Mouse (Mus musculus) limb, embryonic 15.5 days (tissue): Measurements from ENCODE around the gene Sdc1. TPM values are rescaled to one million over a fixed set of nuclear protein-coding genes. Genes with fewer than 3 reads are reported as not detected.

ENCODE experiments used
- ATAC-seq: fragments of 200-750 bp; cut with Nextera tagmentation; 2 replicates; pipeline ENCODE4 v1.8.0; 2017; ENCODE audit warnings: low read depth, moderate TSS enrichment; ENCODE audit not compliant: insufficient number of reproducible peaks, low FRiP score, low TSS enrichment
- H3K27ac ChIP-seq: fragments of 300-500 bp; sonication (generic); 2 replicates; pipeline ENCODE4 v1.5.1; 2015; ENCODE audit warnings: moderate library complexity, mild to moderate bottlenecking, inconsistent platforms
- H3K27me3 ChIP-seq: fragments of 300-500 bp; sonication (generic); 2 replicates; pipeline ENCODE4 v1.6.1; 2015; ENCODE audit warnings: inconsistent platforms
- H3K36me3 ChIP-seq: fragments of 300-500 bp; sonication (generic); 2 replicates; pipeline ENCODE4 v1.6.1; 2015; ENCODE audit warnings: inconsistent platforms
- H3K4me1 ChIP-seq: fragments of 300-500 bp; sonication (generic); 2 replicates; pipeline ENCODE4 v1.6.1; 2015; ENCODE audit warnings: inconsistent platforms
- H3K4me2 ChIP-seq: fragments of 300-500 bp; sonication (generic); 2 replicates; pipeline ENCODE4 v1.6.1; 2015; ENCODE audit warnings: mild to moderate bottlenecking, inconsistent platforms
- H3K4me3 ChIP-seq: fragments of 300-500 bp; sonication (generic); 2 replicates; pipeline ENCODE4 v1.5.1; 2015; ENCODE audit warnings: mild to moderate bottlenecking, inconsistent platforms
- H3K9ac ChIP-seq: fragments of 300-500 bp; sonication (generic); 2 replicates; pipeline ENCODE4 v1.6.1; 2015; ENCODE audit warnings: inconsistent platforms
- H3K9me3 ChIP-seq: fragments of 300-500 bp; sonication (generic); 2 replicates; pipeline ENCODE4 v1.6.1; 2016; ENCODE audit warnings: inconsistent platforms
- WGBS: fragments of 180-500 bp; shearing (Covaris S2); methylation state at CpG from one replicate; pipeline ENCODE4 v1.1.7; 2015; 5-methylcytosine and 5-hydroxymethylcytosine counted together
- polyA plus RNA-seq: library from polyadenylated mRNA; unstranded; fragments of >200 nt; fragmentation: Nextera tagmentation; extraction: Ambion mirVana; gene quantifications from 2 replicates; pipeline ENCODE4 v1.2.1, GENCODE M21; 2015

Gene Sdc1
- polyA plus RNA-seq, 1 experiment from 2014 or later, result 309 TPM

DNA sequence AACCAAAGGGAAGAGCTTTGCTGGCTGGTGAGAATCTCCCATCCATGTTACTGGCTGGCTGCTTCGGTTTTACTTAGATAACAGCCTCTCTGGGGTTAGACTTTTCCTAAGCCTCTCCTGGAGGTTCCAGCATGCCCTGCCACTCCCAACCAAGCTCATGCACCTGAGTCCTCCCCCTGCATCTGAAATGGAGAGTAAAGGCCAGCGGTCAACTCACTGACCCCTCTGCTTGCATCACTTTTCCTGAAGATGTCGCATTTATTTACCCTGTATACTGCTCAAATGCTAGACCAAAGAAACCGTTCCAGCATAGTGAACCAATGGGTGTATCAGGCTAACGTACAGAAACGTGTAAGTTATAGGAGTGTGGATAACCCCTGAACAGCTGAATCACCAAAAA, 38.5 kb downstream of the Sdc1 start:
- peaks cover 27% of the 10 kb centered on the region for H3K4me1 ChIP-seq
- H3K9me3 ChIP-seq, result no peaks in the 10 kb centered on the region
- no peaks in the 10 kb centered on the region for H3K27me3 ChIP-seq
- H3K4me2 ChIP-seq, result no peak overlapping the region
- ATAC-seq, result no peak
- no peak overlapping the region for H3K4me3 ChIP-seq
- H3K36me3 ChIP-seq, result no peaks in the 10 kb centered on the region
- no peak overlapping the region for H3K27ac ChIP-seq
- no peak overlapping the region for H3K9ac ChIP-seq
- 84% methylated on average over 6 of the region's 6 CpGs for WGBS

DNA sequence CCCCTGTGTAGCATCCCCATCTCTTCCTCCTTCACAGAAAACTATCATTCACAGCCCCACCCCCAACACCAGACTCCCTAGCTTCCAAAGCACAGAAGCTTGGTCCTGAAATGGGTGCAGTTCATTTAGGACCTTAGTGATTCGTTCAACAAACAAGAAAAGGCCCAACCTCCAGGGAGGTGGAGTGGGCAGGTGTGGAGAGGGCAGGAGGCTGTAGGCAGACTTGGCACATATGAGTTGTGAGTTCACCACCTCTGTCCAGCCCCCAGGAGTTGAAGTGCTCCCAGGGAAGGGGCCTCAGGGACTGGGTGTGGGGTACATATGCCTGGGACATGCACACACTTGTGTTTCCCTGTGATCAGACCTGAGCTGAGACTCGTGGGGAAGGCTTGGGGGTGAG, 39.8 kb downstream of the Sdc1 start:
- Histone ChIP-seq H3K27ac (no peak overlapping the region), H3K4me1 (peaks cover 15% of the 10 kb centered on the region), H3K9ac (no peak overlapping the region), H3K4me3 (no peak overlapping the region), H3K9me3 (no peaks in the 10 kb centered on the region), H3K27me3 (no peaks in the 10 kb centered on the region), H3K36me3 (no peaks in the 10 kb centered on the region), H3K4me2 (no peak overlapping the region)
- no peak for ATAC-seq
- 54% methylated on average over 2 of the region's 2 CpGs for WGBS

DNA sequence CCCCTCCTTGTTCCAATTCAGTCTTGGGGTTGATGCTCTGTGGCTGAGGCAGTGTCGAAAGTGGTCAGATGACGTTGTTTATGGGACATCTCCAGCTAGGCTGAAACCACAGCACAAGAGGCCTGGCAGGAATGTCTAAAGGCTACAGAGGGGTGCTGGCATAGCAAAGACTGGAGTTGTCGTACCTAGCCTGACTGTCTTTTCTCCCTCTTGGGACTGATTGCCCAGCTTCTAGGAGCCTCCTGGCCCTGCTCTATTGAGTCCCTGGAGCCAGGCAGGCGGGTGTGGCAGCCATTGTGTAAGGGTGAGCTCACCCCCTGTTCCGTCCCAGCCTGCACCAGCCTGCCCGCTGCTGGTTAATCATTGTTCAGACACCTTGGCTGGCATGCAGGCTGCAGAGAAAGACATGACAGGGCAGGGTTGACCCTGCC, 40.3 kb downstream of the Sdc1 start:
- H3K4me3 ChIP-seq, result no peak overlapping the region
- no peaks in the 10 kb centered on the region for H3K27me3 ChIP-seq
- H3K9ac ChIP-seq, result no peak overlapping the region
- H3K36me3 ChIP-seq, result no peaks in the 10 kb centered on the region
- H3K27ac ChIP-seq, result no peak overlapping the region
- no peak for ATAC-seq
- WGBS, result 53% methylated on average over 6 of the region's 6 CpGs
- no peaks in the 10 kb centered on the region for H3K9me3 ChIP-seq
- H3K4me2 ChIP-seq, result no peak overlapping the region
- H3K4me1 ChIP-seq, result peaks cover 15% of the 10 kb centered on the region

DNA sequence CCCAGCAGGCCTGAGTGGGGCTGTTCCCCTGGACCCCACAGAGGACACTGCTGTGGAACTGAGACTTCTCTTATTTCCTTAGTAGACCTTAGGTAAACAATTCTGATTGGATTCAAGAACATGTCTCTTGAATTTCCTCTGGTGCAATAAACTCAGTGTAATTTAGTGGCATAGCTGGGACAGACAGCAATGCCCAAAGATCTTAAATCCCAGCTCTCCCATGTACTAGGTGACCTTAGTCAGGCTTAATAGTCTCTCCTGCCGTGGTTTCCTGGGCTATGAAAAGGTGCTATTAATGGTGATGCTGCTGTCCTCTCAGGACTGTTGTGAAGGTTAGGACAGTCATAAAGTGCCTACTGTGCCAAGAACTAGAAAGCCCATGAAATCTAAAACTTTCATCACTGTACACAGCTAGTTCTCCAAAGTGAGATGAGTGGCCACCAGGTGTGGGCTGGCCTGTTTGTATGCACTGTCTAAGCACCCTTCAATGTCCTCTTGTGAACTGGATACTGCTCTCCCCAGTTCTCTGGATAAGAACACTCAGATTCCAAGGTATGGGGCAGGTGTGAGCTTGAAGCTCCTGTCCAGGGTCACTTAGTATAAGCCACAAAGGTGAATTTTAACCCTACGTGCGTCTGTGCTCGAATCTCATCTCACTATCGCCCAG, 40.9 kb downstream of the Sdc1 start:
- 70% methylated on average over 5 of the region's 5 CpGs for WGBS

DNA sequence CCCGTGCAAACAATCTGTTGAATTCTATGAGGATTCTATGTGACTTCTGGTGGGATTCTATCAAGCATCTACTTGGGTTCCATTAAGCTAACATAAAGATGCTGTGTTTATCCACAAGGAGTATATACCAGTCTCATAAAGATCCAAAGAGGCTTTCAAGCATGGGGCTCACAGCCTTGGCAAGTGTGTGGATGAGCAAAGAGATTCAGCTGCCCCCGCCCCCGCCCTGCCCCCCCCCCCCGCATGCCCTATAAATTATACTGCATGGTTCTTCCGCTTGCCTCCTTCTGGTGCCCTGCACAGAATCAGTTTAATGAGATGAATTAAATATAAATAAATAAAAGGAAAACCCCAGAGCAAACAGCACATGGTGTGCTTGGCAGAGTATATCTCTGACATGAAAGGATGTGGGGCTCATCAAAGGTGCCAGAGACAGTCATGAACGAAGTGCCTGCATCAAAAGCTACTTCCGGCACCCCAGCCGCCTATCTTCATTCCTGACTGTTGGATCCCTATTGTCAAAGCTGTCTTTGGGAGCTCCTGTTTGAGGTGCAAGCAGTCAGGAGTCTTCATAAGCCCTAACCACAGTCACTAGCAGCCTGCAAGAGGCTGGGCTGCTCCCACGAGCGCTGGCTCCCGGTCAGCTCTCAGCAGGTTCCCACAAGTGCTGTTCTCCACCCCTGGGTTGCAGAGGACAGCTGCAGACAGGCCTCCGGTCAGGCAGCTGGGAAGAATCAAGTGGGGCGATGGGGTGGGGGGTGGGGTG, 46.5 kb downstream of the Sdc1 start:
- H3K4me1 ChIP-seq, result peaks cover 6% of the 10 kb centered on the region
- no peaks in the 10 kb centered on the region for H3K9me3 ChIP-seq
- no peak overlapping the region for H3K4me3 ChIP-seq
- ATAC-seq, result peak; percentile 71; the same call in 1 of the 2 replicates
- no peak overlapping the region for H3K9ac ChIP-seq
- peak overlapping the region; percentile 69; the same call in 1 of the 2 replicates for H3K27ac ChIP-seq
- WGBS, result 21% methylated on average over 13 of the region's 13 CpGs
- no peaks in the 10 kb centered on the region for H3K36me3 ChIP-seq
- no peak overlapping the region for H3K4me2 ChIP-seq
- H3K27me3 ChIP-seq, result no peaks in the 10 kb centered on the region

More for the DNA sequence above, 40.9 kb downstream of the Sdc1 start:
- H3K36me3 ChIP-seq, result no peaks in the 10 kb centered on the region
- H3K9me3 ChIP-seq, result no peaks in the 10 kb centered on the region
- no peak for ATAC-seq
- no peaks in the 10 kb centered on the region for H3K27me3 ChIP-seq
- H3K9ac ChIP-seq, result no peak overlapping the region
- H3K4me3 ChIP-seq, result no peak overlapping the region
- H3K4me2 ChIP-seq, result no peak overlapping the region
- no peak overlapping the region for H3K27ac ChIP-seq
- peaks cover 15% of the 10 kb centered on the region for H3K4me1 ChIP-seq

DNA sequence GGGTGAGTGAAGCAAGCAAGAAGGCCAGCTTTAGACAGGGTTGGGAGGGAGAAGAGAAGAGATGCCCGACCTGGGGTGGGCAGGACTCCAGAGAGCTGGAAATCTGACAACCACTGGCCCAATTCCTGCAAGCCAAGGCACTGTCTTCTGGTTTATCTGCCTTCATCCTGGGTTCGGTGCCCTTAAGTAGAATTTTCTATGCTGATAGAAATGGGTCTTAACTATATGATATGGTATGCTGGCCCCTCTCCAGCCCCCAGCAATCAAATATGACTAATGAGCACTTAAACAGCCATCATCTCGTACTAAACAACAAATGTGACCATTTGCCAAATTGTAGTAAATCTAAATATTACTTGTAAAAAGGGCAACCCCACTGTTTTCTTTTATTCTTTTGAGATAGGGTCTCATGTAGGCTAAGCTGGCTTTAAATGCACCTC, 47.1 kb downstream of the Sdc1 start:
- no peak overlapping the region for H3K27ac ChIP-seq
- no peaks in the 10 kb centered on the region for H3K9me3 ChIP-seq
- no peak overlapping the region for H3K4me3 ChIP-seq
- H3K36me3 ChIP-seq, result no peaks in the 10 kb centered on the region
- no peaks in the 10 kb centered on the region for H3K27me3 ChIP-seq
- no peak overlapping the region for H3K9ac ChIP-seq
- no peak for ATAC-seq
- no peak overlapping the region for H3K4me2 ChIP-seq
- H3K4me1 ChIP-seq, result peaks cover 6% of the 10 kb centered on the region
- 32% methylated on average over 3 of the region's 3 CpGs for WGBS

DNA sequence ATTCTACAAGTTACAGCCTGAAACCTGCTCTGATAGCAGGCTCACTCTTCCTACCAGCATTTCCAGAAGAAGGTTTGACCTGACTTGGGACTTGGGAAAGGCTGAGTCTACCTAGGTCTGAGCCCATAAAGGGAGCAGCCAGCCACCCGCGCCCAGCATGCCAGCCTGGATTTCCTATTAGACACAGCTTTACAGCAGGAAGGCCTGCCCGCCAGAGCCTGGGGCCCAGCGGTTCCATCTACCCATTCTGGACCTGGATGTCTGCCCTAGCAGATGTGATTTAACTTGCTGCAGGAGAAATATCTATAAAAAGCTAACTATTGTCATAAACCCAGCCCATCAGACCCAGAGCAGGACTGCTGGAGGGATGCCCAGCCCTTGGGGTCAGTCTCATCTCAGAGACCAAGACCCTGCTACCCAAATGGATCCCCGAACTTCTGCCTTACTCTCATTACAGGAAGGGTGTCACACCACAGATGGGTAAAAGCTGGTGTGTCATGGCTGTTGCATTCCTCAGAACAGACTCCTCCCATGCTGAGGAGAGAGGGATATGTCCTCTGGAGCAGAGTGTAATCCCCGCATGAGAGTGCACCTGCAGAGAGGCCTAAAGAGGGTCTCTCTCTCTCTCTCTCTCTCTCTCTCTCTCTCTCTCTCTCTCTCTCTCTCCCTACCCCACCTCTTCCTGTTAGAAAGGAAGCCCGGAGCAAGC, 54.0 kb downstream of the Sdc1 start:
- no peaks in the 10 kb centered on the region for H3K27me3 ChIP-seq
- H3K9ac ChIP-seq, result no peak overlapping the region
- ATAC-seq, result peak; percentile 56; the same call in 1 of the 2 replicates
- WGBS, result 33% methylated on average over 7 of the region's 7 CpGs
- H3K4me1 ChIP-seq, result peaks cover 17% of the 10 kb centered on the region
- H3K4me3 ChIP-seq, result no peak overlapping the region
- peak overlapping the region; percentile 82 for H3K27ac ChIP-seq
- H3K4me2 ChIP-seq, result no peak overlapping the region
- no peaks in the 10 kb centered on the region for H3K36me3 ChIP-seq
- H3K9me3 ChIP-seq, result no peaks in the 10 kb centered on the region

DNA sequence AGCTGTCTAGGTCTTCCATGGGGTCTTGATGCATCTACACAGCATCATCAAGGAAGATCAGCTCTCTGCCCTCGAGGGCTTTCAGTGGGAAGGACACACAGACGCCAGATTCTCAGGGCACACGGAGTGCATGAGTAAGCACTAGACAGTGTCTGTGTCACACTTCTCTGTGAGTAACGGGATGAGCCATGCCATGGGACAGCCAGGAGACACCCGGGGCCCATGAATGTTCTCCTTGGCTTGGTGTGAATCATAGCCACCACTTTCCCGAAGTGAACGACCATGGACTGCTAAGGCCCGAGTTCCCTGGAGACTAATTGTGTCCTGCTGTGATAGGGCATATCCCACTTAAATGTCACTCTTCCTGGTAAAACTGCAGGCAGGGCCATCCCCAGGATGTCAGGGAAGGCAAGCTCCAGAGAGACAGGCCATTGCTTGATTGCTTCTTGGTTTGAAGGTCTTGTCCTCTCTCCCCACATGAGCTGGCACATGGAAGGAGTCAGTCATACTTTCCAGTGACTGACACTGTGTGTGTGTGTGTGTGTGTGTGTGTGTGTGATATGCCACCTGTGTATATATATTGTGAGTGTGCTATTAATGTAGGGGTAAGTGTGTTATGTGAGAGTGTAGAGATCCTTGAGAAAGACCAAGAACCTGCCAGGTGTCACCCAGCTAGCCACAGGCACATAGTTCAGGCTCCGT, 56.0 kb downstream of the Sdc1 start:
- Histone ChIP-seq H3K9me3 (no peaks in the 10 kb centered on the region), H3K27ac (no peak overlapping the region), H3K36me3 (no peaks in the 10 kb centered on the region), H3K9ac (no peak overlapping the region), H3K4me1 (peaks cover 17% of the 10 kb centered on the region), H3K27me3 (no peaks in the 10 kb centered on the region), H3K4me2 (no peak overlapping the region), H3K4me3 (no peak overlapping the region)
- WGBS, result 84% methylated on average over 9 of the region's 9 CpGs
- ATAC-seq, result no peak

DNA sequence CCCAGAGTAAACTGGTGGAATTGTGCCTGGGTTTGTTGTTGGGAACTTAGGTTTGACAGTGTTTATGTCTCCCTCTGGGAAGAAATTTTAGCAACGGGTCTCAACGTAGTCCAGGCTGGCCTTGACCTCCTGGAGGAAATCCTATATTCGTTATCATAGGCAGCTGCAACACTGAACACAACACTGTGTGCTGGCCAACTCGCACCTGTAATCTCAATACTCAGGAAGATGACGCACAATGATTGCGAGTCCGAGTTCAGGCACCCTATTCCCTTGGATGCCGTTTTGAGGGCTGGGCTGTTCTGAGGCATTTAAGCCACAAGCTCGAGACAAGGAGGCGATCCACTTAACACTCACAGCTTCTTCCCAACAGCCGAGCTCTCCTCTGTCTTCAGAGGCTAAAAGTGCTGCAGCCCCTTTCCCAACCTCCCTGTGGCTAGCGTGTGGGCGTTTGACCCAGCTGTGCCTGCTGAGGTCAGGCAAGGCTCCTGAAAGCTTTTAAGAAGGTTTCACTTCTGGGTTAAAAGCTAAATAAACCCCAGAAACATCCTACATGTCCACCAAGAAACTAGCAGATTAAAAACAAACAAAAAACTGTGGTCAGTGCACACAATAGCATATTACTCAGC, 58.0 kb downstream of the Sdc1 start:
- no peaks in the 10 kb centered on the region for H3K36me3 ChIP-seq
- H3K9me3 ChIP-seq, result no peaks in the 10 kb centered on the region
- no peak overlapping the region for H3K9ac ChIP-seq
- H3K27me3 ChIP-seq, result no peaks in the 10 kb centered on the region
- no peak overlapping the region for H3K27ac ChIP-seq
- H3K4me2 ChIP-seq, result no peak overlapping the region
- H3K4me1 ChIP-seq, result peaks cover 17% of the 10 kb centered on the region
- WGBS, result 64% methylated on average over 13 of the region's 13 CpGs
- no peak overlapping the region for H3K4me3 ChIP-seq
- ATAC-seq, result no peak

DNA sequence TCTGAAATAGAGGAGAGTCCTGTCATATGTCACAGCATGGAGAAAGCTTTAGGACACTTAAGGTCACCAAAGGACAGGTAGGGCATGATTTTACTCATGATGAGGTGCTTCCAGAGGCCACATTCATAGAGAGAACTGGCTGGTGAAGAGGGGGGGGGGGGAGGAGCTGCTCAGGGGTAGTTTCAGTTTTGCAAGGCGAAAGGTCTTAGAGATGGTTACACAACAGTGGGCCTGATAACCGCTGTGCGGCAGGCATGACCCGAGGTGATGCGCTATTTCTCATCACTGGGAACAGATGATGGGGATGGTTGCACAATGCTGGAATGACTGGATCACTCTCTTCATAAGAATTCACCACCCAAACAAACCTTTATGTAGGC, 58.5 kb downstream of the Sdc1 start:
- WGBS, result 83% methylated on average over 5 of the region's 5 CpGs
- no peak overlapping the region for H3K4me3 ChIP-seq
- H3K4me2 ChIP-seq, result no peak overlapping the region
- no peaks in the 10 kb centered on the region for H3K27me3 ChIP-seq
- no peaks in the 10 kb centered on the region for H3K36me3 ChIP-seq
- peaks cover 16% of the 10 kb centered on the region for H3K4me1 ChIP-seq
- no peak overlapping the region for H3K9ac ChIP-seq
- no peaks in the 10 kb centered on the region for H3K9me3 ChIP-seq
- H3K27ac ChIP-seq, result no peak overlapping the region
- ATAC-seq, result no peak

DNA sequence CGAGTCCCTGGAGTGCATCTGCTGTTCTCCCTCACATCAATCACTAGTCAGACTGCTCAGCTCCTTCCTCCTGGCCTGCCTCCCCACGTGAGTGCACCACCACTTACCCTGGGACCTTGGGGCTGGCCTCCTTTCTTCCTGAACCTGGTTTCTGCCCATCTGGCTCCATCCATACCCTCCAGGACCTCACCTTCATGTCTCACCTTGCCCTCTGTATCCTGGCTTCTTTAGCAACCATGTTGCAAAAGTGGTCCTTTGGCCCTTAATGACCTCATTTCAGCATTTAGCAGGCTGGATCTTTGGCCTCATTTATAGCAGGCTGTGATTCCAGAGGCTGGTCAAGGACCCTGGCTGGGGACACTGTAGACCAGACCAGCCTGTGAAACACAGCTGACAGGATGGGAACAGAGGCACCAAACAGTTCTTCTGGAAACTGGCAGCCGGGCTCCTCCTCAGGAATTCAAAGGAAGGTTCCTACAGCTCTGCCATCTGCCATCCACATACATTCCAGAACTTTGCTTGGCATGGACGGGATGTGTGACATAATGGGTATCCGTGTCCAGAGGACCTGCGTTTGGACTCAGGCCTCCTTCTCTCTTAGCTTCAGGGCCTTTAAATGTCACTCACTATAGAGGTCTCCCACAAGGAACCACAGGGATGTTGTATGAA, 60.0 kb downstream of the Sdc1 start:
- WGBS, result 60% methylated on average over 6 of the region's 6 CpGs
- no peak for ATAC-seq

More for the DNA sequence above, 60.0 kb downstream of the Sdc1 start:
- Histone ChIP-seq H3K4me3 (no peak overlapping the region), H3K4me2 (no peak overlapping the region), H3K9ac (no peak overlapping the region), H3K27me3 (no peaks in the 10 kb centered on the region), H3K36me3 (no peaks in the 10 kb centered on the region), H3K4me1 (peaks cover 2% of the 10 kb centered on the region; the same call in 1 of the 2 replicates), H3K27ac (no peak overlapping the region), H3K9me3 (no peaks in the 10 kb centered on the region)
